In the genomic region with DNA sequence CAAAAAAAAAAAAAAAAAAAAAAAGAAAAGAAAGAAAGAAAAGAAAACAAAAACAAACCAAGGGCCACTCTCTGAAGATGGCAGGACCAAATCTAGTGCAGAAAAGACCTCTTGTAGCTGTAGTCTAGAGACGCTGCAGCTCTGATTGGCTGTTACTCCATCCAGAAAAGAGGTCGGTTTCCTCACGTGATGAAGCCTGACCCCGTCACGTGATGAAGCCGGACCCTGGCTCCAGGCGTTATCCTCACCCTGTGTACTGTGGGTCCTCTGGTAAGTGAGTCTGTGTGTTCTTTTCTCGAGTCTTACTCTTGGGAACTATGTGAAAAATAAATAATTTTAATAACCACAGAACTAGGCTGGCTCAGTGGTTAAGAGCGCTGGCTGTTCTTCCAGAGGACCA, we compare ENCODE assay signal across 13 mouse cellular contexts. TPM values are rescaled to one million over a fixed set of nuclear protein-coding genes. Genes with fewer than 3 reads are reported as not detected.
DNase-seq lines count a peak whose midpoint lies in the region; ATAC-seq and TF ChIP-seq lines count a peak whose summit lies in the region.
"Had no signal": no experiment of that assay in that cellular context is flagged by ENCODE, and none has a peak within 500 bp of the region (broad histone marks: within the 10 kb centered on the region; RNA-seq: fewer than 3 reads in every experiment).

No protein-coding gene starts in this region.

- no peak overlapping the region for H3K4me2 ChIP-seq in heart, embryonic 15.5 days
- no peak overlapping the region for H3K4me2 ChIP-seq in forebrain, postnatal 0 days (ENCODE audit: low read depth)
- no peak overlapping the region for H3K4me2 ChIP-seq in liver, embryonic 11.5 days

- no peak for DNase-seq in heart, postnatal 14 days
- peak; percentile 16 for DNase-seq in retina, postnatal 1 day
- no peak for DNase-seq in retina, embryonic 14.5 days (ENCODE audit: low spot score)
- no peak for DNase-seq in forebrain, postnatal 0 days
- no peak for DNase-seq in thymus, postnatal 25 days
- DNase-seq in liver, embryonic 11.5 days (ENCODE audit: low spot score) = no peak
- DNase-seq: gastrocnemius, postnatal 14 days; kidney, adult 11 months; layer of hippocampus, adult 9-11 months; liver; lung, adult 2 months had no signal

- intact Hi-C loops in heart, postnatal 14 days (cut with DNase I) = loop anchor here (5.0 kb wide), 1 partner anchor 67 kb away; no protein-coding TSS in a partner anchor

- ATAC-seq in heart, embryonic 15.5 days (replicated peaks; ENCODE audit: insufficient number of reproducible peaks, insufficient read depth, low FRiP score, low read depth) = no peak
- ATAC-seq in forebrain, postnatal 0 days = no peak
- ATAC-seq in liver, embryonic 11.5 days (replicated peaks; ENCODE audit: low FRiP score) = no peak

- no peak overlapping the region for H3K4me3 ChIP-seq in heart, embryonic 15.5 days
- no peak overlapping the region for H3K4me3 ChIP-seq in forebrain, postnatal 0 days (ENCODE audit: low read depth, low read length)
- no peak overlapping the region for H3K4me3 ChIP-seq in liver, embryonic 11.5 days (ENCODE audit: low read depth, low read length)
- H3K4me3 ChIP-seq: embryonic facial prominence, embryonic 12.5 days had no signal

- H3K27me3 ChIP-seq in heart, embryonic 15.5 days = 0 out of 2 replicates have a peak, but pooled peaks cover 2% of the 10 kb centered on the region
- H3K27me3 ChIP-seq in forebrain, postnatal 0 days (ENCODE audit: insufficient read depth, low read length) = no peaks in the 10 kb centered on the region
- H3K27me3 ChIP-seq in liver, embryonic 11.5 days (replicated peaks; ENCODE audit: control insufficient read depth, insufficient read depth, low read length) = peaks cover 15% of the 10 kb centered on the region
- H3K27me3 ChIP-seq: embryonic facial prominence, embryonic 12.5 days had no signal

- H3K4me1 ChIP-seq in heart, embryonic 15.5 days (replicated peaks) = peaks cover 15% of the 10 kb centered on the region
- peaks cover 5% of the 10 kb centered on the region; the same call in 1 of the 2 replicates for H3K4me1 ChIP-seq in forebrain, postnatal 0 days (ENCODE audit: insufficient read depth)
- H3K4me1 ChIP-seq in liver, embryonic 11.5 days (replicated peaks; ENCODE audit: control insufficient read depth, insufficient read depth, low read length) = no peaks in the 10 kb centered on the region; the same call in 1 of the 2 replicates

- no peak for TF ChIP-seq CTCF in forebrain, postnatal 0 days (IDR thresholded peaks at IDR 0.05; ENCODE audit: low read depth)

- no peaks in the 10 kb centered on the region for H3K9me3 ChIP-seq in heart, embryonic 15.5 days (replicated peaks)
- no peaks in the 10 kb centered on the region for H3K9me3 ChIP-seq in forebrain, postnatal 0 days (ENCODE audit: low read length)
- H3K9me3 ChIP-seq in liver, embryonic 11.5 days (ENCODE audit: control insufficient read depth, low read length) = no peaks in the 10 kb centered on the region
- H3K9me3 ChIP-seq: embryonic facial prominence, embryonic 12.5 days had no signal

- no peak overlapping the region for H3K9ac ChIP-seq in heart, embryonic 15.5 days
- H3K9ac ChIP-seq in forebrain, postnatal 0 days = peak overlapping the region; percentile 44; the same call in 1 of the 2 replicates
- H3K9ac ChIP-seq in liver, embryonic 11.5 days (ENCODE audit: low read depth, low read length) = no peak overlapping the region
- H3K9ac ChIP-seq: embryonic facial prominence, embryonic 12.5 days had no signal

- H3K36me3 ChIP-seq in heart, embryonic 15.5 days = no peaks in the 10 kb centered on the region
- no peaks in the 10 kb centered on the region for H3K36me3 ChIP-seq in forebrain, postnatal 0 days (ENCODE audit: insufficient read depth)
- H3K36me3 ChIP-seq in liver, embryonic 11.5 days (ENCODE audit: control insufficient read depth, insufficient read depth, low read length) = no peaks in the 10 kb centered on the region
- H3K36me3 ChIP-seq: embryonic facial prominence, embryonic 12.5 days had no signal

- H3K27ac ChIP-seq in heart, embryonic 15.5 days = 0 out of 2 replicates have a peak overlapping the region, but pooled peaks have one; percentile 82
- H3K27ac ChIP-seq in forebrain, postnatal 0 days (ENCODE audit: low read depth, low read length) = peak overlapping the region; percentile 82
- no peak overlapping the region for H3K27ac ChIP-seq in liver, embryonic 11.5 days (ENCODE audit: low read depth, low read length)
- H3K27ac ChIP-seq: embryonic facial prominence, embryonic 12.5 days had no signal

- 75% methylated on average over 9 of the region's 9 CpGs for WGBS in heart, embryonic 15.5 days
- 69% methylated on average over 9 of the region's 9 CpGs for WGBS in forebrain, postnatal 0 days
- WGBS in liver, embryonic 11.5 days = 65% methylated on average over 9 of the region's 9 CpGs

RNA-seq across cellular contexts. Expression of a gene that starts 28.6 kb away (rescaled TPM):
- 0.08 and 0.13 TPM in 2 replicates for polyA plus RNA-seq in heart, embryonic 15.5 days (2015; fragmentation: Nextera tagmentation; extraction: Ambion mirVana)
- 1 to 10 TPM in 1 of 2 experiments, under 1 TPM in 1; 1.00 to 1.3 TPM for total RNA-seq in heart, postnatal 14 days (2021)
- 0.67 and 0.77 TPM in 2 replicates for total RNA-seq in forebrain, postnatal 0 days (2014; rRNA removed)
- polyA plus RNA-seq in forebrain, postnatal 0 days (2015; fragmentation: Nextera tagmentation; extraction: Ambion mirVana) = 0.60 and 0.85 TPM in 2 replicates
- polyA plus RNA-seq in liver, embryonic 11.5 days (2014; fragmentation: Nextera tagmentation; extraction: Ambion mirVana) = 0.04 and 0.05 TPM in 2 replicates
- total RNA-seq: gastrocnemius, postnatal 14 days had no signal
- polyA plus RNA-seq: lung, adult 2 months had no signal

RNA-seq across cellular contexts. Expression of a gene that starts 58.2 kb away (rescaled TPM):
- polyA plus RNA-seq in heart, embryonic 15.5 days (2015; fragmentation: Nextera tagmentation; extraction: Ambion mirVana) = 12.7 and 17.2 TPM in 2 replicates
- 1 to 10 TPM; 3.4 to 6.1 TPM for total RNA-seq in heart, postnatal 14 days (2021)
- total RNA-seq in forebrain, postnatal 0 days (2014; rRNA removed) = 20.5 and 35.7 TPM in 2 replicates
- 12.1 and 13.0 TPM in 2 replicates for polyA plus RNA-seq in forebrain, postnatal 0 days (2015; fragmentation: Nextera tagmentation; extraction: Ambion mirVana)
- polyA plus RNA-seq in liver, embryonic 11.5 days (2014; fragmentation: Nextera tagmentation; extraction: Ambion mirVana) = 14.9 and 17.1 TPM in 2 replicates

RNA-seq across cellular contexts. Expression of a gene that starts 58.4 kb away (rescaled TPM):
- polyA plus RNA-seq in heart, embryonic 15.5 days (2015; fragmentation: Nextera tagmentation; extraction: Ambion mirVana) = 163 and 164 TPM in 2 replicates
- 10 to 100 TPM; 54.0 to 61.4 TPM for total RNA-seq in heart, postnatal 14 days (2021)
- total RNA-seq in forebrain, postnatal 0 days (2014; rRNA removed) = 124 and 133 TPM in 2 replicates
- 149 and 178 TPM in 2 replicates for polyA plus RNA-seq in forebrain, postnatal 0 days (2015; fragmentation: Nextera tagmentation; extraction: Ambion mirVana)
- 114 and 123 TPM in 2 replicates for polyA plus RNA-seq in liver, embryonic 11.5 days (2014; fragmentation: Nextera tagmentation; extraction: Ambion mirVana)
